Mouse (Mus musculus): ENCODE measurements around the gene Mus81. TPM values are rescaled to one million over a fixed set of nuclear protein-coding genes. Genes with fewer than 3 reads are reported as not detected.

The Mus81 gene
- polyA plus RNA-seq, 1 experiment from 2014 or later: 51.1 TPM

GRCm38 (mm10) chr19:5456922-5457745, 31.1 kb downstream of the Mus81 start:
- Histone ChIP-seq H3K4me1 (ENCODE audit: control insufficient read depth, insufficient read depth, low read length) (peaks cover 39% of the 10 kb centered on the region), H3K9ac (ENCODE audit: low read depth, low read length) (peak overlapping the region; percentile 95), H3K4me2 (ENCODE audit: low read length) (peak overlapping the region; percentile 98), H3K4me3 (ENCODE audit: low read depth, low read length) (peak overlapping the region; percentile 82), H3K27ac (ENCODE audit: low read length) (peak overlapping the region; percentile 98), H3K27me3 (ENCODE audit: control insufficient read depth, insufficient read depth, low read depth, low read length) (no peaks in the 10 kb centered on the region), H3K36me3 (ENCODE audit: control insufficient read depth, insufficient read depth, low read length) (no peaks in the 10 kb centered on the region), H3K9me3 (replicated peaks; ENCODE audit: control insufficient read depth, low read length, poor library complexity, severe bottlenecking) (no peaks in the 10 kb centered on the region)
- peak; percentile 94 for ATAC-seq
- WGBS: 0% methylated on average over 69 of the region's 70 CpGs

- peak overlapping the region; percentile 82 for H3K4me3 ChIP-seq (ENCODE audit: low read depth, low read length)
- peak overlapping the region; percentile 95 for H3K9ac ChIP-seq (ENCODE audit: low read depth, low read length)
- no peaks in the 10 kb centered on the region for H3K27me3 ChIP-seq (ENCODE audit: control insufficient read depth, insufficient read depth, low read depth, low read length)
- H3K4me2 ChIP-seq (ENCODE audit: low read length): peak overlapping the region; percentile 98
- peaks cover 36% of the 10 kb centered on the region for H3K4me1 ChIP-seq (ENCODE audit: control insufficient read depth, insufficient read depth, low read length)
- H3K9me3 ChIP-seq (replicated peaks; ENCODE audit: control insufficient read depth, low read length, poor library complexity, severe bottlenecking): no peaks in the 10 kb centered on the region
- H3K27ac ChIP-seq (ENCODE audit: low read length): peak overlapping the region; percentile 98
- H3K36me3 ChIP-seq (ENCODE audit: control insufficient read depth, insufficient read depth, low read length): no peaks in the 10 kb centered on the region
- ATAC-seq: no peak; the same call in 1 of the 2 replicates
- WGBS: 5% methylated on average over 26 of the region's 26 CpGs
These were observed 31.8 kb downstream of the Mus81 start for GRCm38 (mm10) chr19:5456241-5456921.

DNA sequence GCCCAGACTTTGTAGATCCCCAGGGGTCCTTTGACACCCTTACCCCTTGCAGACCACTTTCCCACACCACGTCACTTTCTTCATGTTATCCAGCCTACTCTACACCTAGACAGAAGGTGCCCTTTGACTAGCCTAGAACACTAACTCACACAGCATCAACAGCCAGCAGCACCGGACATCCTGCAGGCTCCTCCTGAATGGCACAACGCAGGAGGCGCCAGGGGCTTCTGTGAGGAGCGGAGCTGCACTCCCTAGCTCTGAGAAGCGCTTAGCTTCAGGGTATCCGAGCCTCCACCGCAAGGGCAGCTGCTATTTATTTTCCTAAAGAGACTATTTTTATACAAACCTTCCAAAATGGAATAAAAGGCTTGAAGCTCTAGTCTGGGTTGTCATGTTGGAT, 32.6 kb downstream of the Mus81 start:
- H3K27me3 ChIP-seq (ENCODE audit: control insufficient read depth, insufficient read depth, low read depth, low read length): no peaks in the 10 kb centered on the region; the same call in 1 of the 2 replicates
- H3K36me3 ChIP-seq (ENCODE audit: control insufficient read depth, insufficient read depth, low read length): no peaks in the 10 kb centered on the region
- H3K4me2 ChIP-seq (ENCODE audit: low read length): peak overlapping the region; percentile 98
- H3K4me1 ChIP-seq (ENCODE audit: control insufficient read depth, insufficient read depth, low read length): peaks cover 31% of the 10 kb centered on the region
- H3K4me3 ChIP-seq (ENCODE audit: low read depth, low read length): peak overlapping the region; percentile 82
- peak overlapping the region; percentile 95 for H3K9ac ChIP-seq (ENCODE audit: low read depth, low read length)
- H3K27ac ChIP-seq (ENCODE audit: low read length): peak overlapping the region; percentile 98; the same call in 1 of the 2 replicates
- no peaks in the 10 kb centered on the region for H3K9me3 ChIP-seq (replicated peaks; ENCODE audit: control insufficient read depth, low read length, poor library complexity, severe bottlenecking)
- ATAC-seq: no peak
- WGBS: 50% methylated on average over 8 of the region's 8 CpGs

DNA sequence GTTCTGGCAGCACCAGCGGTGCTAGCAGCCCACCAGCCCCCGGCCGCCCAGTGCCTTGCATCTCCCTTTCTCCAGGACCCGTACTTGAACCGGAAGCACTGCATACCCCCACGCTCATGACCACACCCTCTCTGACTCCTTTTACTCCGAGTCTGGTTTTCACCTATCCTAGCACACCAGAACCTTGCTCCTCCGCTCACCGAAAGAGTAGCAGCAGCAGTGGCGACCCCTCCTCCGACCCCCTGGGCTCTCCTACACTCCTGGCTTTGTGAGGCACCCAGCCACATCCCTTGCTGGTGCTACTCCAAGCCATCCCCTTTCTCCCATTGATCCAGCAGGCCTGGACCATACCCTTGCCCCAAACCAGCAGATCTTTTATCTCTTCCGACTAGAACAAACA, 33.2 kb downstream of the Mus81 start:
- H3K9me3 ChIP-seq (replicated peaks; ENCODE audit: control insufficient read depth, low read length, poor library complexity, severe bottlenecking): no peaks in the 10 kb centered on the region
- H3K4me3 ChIP-seq (ENCODE audit: low read depth, low read length): no peak overlapping the region
- peak overlapping the region; percentile 98 for H3K4me2 ChIP-seq (ENCODE audit: low read length)
- peak overlapping the region; percentile 13 for H3K9ac ChIP-seq (ENCODE audit: low read depth, low read length)
- no peak for ATAC-seq
- H3K4me1 ChIP-seq (ENCODE audit: control insufficient read depth, insufficient read depth, low read length): peaks cover 30% of the 10 kb centered on the region
- WGBS: 84% methylated on average over 12 of the region's 12 CpGs
- H3K27me3 ChIP-seq (ENCODE audit: control insufficient read depth, insufficient read depth, low read depth, low read length): peaks cover 4% of the 10 kb centered on the region; the same call in 1 of the 2 replicates
- no peaks in the 10 kb centered on the region for H3K36me3 ChIP-seq (ENCODE audit: control insufficient read depth, insufficient read depth, low read length)
- no peak overlapping the region for H3K27ac ChIP-seq (ENCODE audit: low read length)

DNA sequence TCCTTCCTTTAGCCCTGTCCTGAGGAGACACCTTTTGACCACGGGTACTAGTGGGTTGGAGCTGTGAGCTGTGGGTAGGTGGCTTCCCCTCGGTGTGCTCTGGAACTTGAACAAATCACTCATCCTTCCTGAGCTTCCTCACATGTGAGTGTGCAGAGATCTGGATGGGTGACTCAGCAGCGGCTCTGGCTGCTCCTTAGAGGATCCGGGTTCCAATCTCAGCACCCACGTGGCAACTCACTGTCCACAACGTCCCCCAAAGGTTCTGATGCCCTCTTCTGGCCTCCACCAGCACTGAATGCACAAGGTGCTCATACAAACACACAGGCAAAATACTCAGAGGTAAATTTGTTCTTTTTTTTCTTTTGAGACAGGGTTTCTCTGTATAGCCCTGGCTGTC, 36.4 kb downstream of the Mus81 start:
- Histone ChIP-seq H3K4me3 (ENCODE audit: low read depth, low read length) (no peak overlapping the region), H3K27ac (ENCODE audit: low read length) (no peak overlapping the region), H3K36me3 (ENCODE audit: control insufficient read depth, insufficient read depth, low read length) (no peaks in the 10 kb centered on the region), H3K4me1 (ENCODE audit: control insufficient read depth, insufficient read depth, low read length) (peaks cover 25% of the 10 kb centered on the region), H3K9me3 (replicated peaks; ENCODE audit: control insufficient read depth, low read length, poor library complexity, severe bottlenecking) (no peaks in the 10 kb centered on the region), H3K27me3 (ENCODE audit: control insufficient read depth, insufficient read depth, low read depth, low read length) (peaks cover 33% of the 10 kb centered on the region), H3K9ac (ENCODE audit: low read depth, low read length) (no peak overlapping the region), H3K4me2 (ENCODE audit: low read length) (no peak overlapping the region)
- no peak for ATAC-seq
- 83% methylated on average over 6 of the region's 6 CpGs for WGBS

- Histone ChIP-seq H3K27ac (ENCODE audit: low read length) (no peak overlapping the region), H3K9me3 (replicated peaks; ENCODE audit: control insufficient read depth, low read length, poor library complexity, severe bottlenecking) (no peaks in the 10 kb centered on the region), H3K36me3 (ENCODE audit: control insufficient read depth, insufficient read depth, low read length) (no peaks in the 10 kb centered on the region), H3K4me2 (ENCODE audit: low read length) (no peak overlapping the region), H3K27me3 (ENCODE audit: control insufficient read depth, insufficient read depth, low read depth, low read length) (peaks cover 45% of the 10 kb centered on the region), H3K4me3 (ENCODE audit: low read depth, low read length) (no peak overlapping the region), H3K9ac (ENCODE audit: low read depth, low read length) (no peak overlapping the region), H3K4me1 (ENCODE audit: control insufficient read depth, insufficient read depth, low read length) (peaks cover 6% of the 10 kb centered on the region; the same call in 1 of the 2 replicates)
- no peak for ATAC-seq
- WGBS: 85% methylated on average over 3 of the region's 3 CpGs
These were observed 38.5 kb downstream of the Mus81 start for GRCm38 (mm10) chr19:5449673-5450072.

DNA sequence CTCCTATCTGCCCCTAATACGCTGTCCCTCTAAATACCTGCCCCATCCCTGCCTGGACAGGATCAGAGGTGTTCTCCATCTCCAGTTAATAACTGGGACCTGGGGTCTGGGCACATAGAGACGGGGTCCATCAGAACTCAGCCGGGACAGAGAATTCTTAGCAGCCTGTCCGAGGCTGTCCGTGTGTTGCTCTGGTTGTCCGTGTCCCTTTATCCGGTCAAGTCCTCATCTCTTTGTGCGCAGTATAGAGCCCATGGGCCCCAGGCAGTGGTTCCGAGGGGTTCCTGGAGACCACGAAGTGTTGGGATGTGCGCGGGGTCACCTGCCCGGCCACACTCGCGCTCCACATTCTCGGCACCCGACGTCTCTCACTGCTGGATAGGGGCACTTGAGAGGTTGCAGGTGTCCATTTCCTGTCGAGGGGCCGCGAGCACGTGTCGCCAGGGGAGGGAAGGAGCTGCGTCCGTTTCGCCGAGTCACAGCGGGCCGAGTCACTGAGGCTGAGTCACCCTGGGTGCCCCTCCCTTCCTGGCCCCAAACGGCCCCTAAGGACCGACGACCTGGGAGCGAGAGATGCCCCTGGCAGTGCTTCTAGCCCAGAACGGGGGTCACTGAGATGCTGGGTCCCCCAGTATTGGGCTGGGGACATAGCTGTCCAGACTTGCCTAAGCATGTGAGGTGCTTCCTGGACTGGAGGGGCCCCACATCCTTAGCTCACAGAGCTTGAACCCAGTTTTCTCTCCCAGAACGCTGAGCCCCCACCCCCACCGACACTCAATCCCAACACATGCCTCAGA, 39.6 kb downstream of the Mus81 start:
- H3K4me3 ChIP-seq (ENCODE audit: low read depth, low read length): peak overlapping the region; percentile 56
- H3K36me3 ChIP-seq (ENCODE audit: control insufficient read depth, insufficient read depth, low read length): no peaks in the 10 kb centered on the region
- peaks cover 5% of the 10 kb centered on the region; the same call in 1 of the 2 replicates for H3K4me1 ChIP-seq (ENCODE audit: control insufficient read depth, insufficient read depth, low read length)
- 8% methylated on average over 36 of the region's 36 CpGs for WGBS
- H3K9me3 ChIP-seq (replicated peaks; ENCODE audit: control insufficient read depth, low read length, poor library complexity, severe bottlenecking): no peaks in the 10 kb centered on the region
- H3K27ac ChIP-seq (ENCODE audit: low read length): no peak overlapping the region
- ATAC-seq: peak; percentile 38; the same call in 1 of the 2 replicates
- H3K27me3 ChIP-seq (ENCODE audit: control insufficient read depth, insufficient read depth, low read depth, low read length): peaks cover 45% of the 10 kb centered on the region
- peak overlapping the region; percentile 72 for H3K4me2 ChIP-seq (ENCODE audit: low read length)
- H3K9ac ChIP-seq (ENCODE audit: low read depth, low read length): peak overlapping the region; percentile 33

- peaks cover 45% of the 10 kb centered on the region for H3K27me3 ChIP-seq (ENCODE audit: control insufficient read depth, insufficient read depth, low read depth, low read length)
- under 1% methylated on average over 70 of the region's 70 CpGs for WGBS
These were observed 40.5 kb downstream of the Mus81 start, which contains the start of gene Fosl1 for GRCm38 (mm10) chr19:5447515-5448353. TSS of gene Fosl1 (plus strand) at chr19:5447547.

More at GRCm38 (mm10) chr19:5447515-5448353, 40.5 kb downstream of the Mus81 start, which contains the start of gene Fosl1:
- Histone ChIP-seq H3K4me2 (ENCODE audit: low read length) (peak within 1 kb of the TSS; percentile 72), H3K27ac (ENCODE audit: low read length) (no peak within 1 kb of the TSS), H3K36me3 (ENCODE audit: control insufficient read depth, insufficient read depth, low read length) (no peaks in the 10 kb centered on the region), H3K4me3 (ENCODE audit: low read depth, low read length) (peak within 1 kb of the TSS; percentile 56), H3K9ac (ENCODE audit: low read depth, low read length) (peak within 1 kb of the TSS; percentile 33), H3K4me1 (ENCODE audit: control insufficient read depth, insufficient read depth, low read length) (peaks cover 5% of the 10 kb centered on the region; the same call in 1 of the 2 replicates), H3K9me3 (replicated peaks; ENCODE audit: control insufficient read depth, low read length, poor library complexity, severe bottlenecking) (no peaks in the 10 kb centered on the region)
- ATAC-seq: peak; percentile 63
